Mouse (Mus musculus) R1 (cell line): ENCODE measurements at regions not wholly inside any gene's neighbourhood (a gene's known extent, or its start where the extent isn't known, plus 50 kb on each side); places are given as distances from the start of the nearest gene placed in this dataset.
"Not testable (repeated sequence)": the region's sequence is repeated elsewhere in the genome, so short reads cannot be mapped to it uniquely, and the experiment has no call there.

ENCODE experiments used
- DNase-seq: peaks from one replicate; pipeline ENCODE4 v3.0.0-alpha.2; 2018; ENCODE audit warnings: low read depth, low spot score

DNA sequence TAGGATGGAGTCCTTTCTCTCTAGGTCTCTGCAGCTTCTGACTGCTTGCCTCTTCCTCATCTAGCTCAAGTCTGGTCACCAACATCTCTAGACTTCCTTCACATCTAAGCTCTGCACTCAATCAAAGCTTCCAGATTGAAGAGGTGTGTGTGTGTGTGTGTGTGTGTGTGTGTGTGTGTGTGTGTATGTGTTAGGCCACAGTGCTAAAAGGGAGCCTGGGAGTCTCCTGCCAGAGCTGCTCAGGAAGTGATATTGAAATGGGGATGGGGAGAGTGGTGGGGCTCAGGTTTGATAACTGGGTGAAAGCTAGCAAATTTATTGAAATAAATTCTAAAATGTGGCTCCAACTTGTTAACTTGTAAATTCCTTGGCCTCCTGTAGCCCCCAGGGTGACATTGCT, 73.3 kb downstream of the Gm31371 start:
- DNase-seq, result not testable (repeated sequence)

DNA sequence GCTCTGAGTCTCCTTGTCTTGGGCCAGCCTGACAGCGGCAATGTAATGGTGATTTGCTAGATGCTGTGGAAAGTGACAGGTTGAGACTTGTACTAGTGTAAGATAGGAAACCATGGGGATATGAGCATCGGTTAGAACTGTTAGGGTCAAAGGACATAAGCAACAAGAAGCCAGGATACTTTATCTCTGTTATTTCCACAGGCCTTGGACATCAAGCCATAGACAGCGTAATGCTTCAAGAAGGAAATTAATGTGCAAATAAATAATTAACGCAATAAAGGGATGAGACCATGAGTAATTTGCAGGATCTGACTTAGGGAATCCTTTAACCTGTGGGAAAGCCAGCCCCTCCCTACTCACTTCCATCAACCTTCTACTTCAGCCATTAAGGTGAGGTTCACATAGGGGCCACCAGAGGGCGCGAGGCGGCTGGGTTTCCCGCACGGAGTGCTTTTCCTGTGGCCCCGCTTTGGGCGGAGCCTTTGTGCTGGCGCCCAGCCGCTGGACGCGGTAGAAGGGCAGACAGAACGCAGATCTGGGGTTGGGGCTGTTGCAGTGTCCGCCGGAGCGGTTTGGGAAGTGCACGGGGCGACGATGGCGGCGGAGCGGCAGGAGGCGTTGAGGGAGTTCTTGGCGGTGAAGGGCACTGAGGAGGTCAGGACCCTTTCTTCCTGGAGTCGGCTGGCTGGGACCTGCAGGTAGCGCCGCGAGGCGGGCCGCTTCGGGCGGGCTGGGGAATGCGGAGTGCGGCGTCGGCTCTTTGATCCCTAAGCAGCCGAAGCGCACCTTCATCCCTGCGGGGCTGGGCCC, 76.5 kb downstream of the Gm31371 start:
- peak; percentile 98 for DNase-seq

DNA sequence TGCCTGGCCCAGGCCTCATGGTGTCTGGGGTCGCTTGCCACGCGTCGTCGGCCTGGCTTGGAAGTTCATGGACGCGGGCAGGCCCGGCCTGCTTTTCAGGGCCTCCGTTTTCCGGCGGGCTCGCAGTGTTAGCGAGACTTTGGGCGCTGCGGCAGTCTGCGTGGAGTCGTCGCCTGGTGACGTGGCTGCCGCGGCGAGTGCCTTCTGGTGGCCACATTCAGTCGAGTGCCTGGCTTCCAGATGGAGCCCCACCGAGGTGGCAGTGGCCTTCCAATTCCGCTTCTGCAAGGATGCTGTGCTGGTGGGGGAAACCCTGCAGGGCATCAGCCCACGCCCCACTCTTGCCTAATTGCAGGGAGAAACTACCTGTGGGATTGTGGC, 77.1 kb downstream of the Gm31371 start:
- DNase-seq, result not testable (repeated sequence)

DNA sequence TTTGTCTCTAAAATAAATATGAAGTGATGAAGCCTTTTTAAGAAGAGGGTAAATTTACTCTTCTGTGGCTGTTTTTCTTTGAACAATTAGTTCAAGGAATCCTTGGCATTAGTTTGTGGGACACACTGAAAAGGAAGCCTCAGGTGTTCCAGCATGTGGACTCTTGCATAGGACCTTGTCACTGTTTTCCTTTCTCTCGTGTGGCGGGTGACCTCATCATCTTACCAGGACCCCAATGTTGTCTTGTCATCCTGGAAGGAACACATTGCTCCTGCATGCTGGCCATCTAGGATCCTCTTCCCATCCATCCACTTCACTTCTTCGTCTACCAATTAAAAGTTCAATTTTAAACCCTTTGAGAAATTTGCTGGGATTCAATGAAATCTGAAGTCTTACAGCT, 104.9 kb downstream of the Gm31371 start:
- DNase-seq, result peak; percentile 37

DNA sequence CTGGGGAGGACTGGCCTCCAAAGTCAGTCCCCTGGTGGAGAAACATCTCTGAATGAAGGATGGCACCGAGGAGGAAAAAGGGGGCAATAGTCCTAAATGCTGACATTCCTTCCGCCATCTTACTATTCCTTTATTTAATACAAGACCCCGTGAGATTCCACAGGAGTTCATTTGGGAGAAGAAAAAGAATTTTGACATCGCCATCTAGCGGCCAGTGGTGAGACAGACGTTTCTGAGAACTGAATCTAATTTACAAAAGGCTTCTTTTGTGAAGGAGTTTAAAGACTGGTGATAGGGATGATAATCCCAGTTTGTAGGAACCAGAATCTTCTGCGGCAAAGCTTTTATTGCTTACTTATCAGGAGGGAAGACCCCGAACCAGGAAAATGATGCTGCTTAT, 107.8 kb downstream of the Gm31371 start:
- peak; percentile 92 for DNase-seq

DNA sequence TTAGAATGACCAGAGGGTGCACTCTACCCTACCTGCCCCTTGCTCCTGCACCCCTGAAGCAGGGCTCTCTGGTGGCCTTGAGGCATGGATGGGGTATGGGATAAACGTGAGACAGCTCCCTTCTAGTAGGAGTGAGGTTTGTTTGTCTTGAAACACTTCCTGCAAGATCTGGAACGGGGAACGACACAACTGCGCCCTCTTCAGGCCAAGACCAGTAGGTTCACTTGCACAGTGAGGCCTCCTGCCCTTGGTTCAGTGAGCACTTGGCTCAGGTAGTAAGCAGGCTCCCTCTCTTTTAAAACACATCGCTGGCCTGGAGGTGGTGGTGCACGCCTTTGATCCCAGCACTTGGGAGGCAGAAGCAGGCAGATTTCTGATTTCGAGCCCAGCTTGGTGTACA, 110.1 kb downstream of the Gm31371 start:
- DNase-seq, result peak; percentile 94

DNA sequence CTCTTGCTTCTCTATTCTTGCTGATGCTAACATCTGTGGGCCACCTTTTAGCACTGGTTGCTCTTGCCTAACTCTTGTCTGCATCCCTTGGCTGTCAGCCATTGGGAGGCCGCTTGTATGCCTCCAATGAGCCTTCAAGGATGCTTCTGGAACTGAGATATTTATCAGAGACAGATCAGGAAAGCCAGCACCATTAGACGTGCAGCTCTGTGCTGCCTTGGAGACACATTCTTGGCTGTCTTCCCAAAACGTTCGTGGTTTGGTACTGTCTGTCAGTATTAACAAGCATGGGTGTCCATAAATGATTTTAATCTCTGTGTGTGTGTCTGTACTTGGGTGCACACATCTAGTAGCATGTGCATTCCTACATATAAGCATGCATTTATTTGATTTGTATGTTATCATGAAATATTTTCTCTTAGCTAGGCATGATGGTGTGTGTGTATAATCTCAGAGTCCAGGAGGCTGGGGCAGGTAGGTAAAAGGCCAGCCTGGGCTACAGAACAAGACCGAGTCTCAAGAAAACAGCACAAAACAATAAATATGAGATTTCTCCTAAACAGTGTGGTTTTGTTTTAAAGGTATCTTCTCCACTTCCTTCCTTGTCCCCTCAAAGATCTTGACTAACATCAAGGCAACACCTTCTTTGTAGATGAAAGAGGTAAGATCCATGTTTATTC, 111.4 kb downstream of the Gm31371 start:
- DNase-seq, result not testable (repeated sequence)

DNA sequence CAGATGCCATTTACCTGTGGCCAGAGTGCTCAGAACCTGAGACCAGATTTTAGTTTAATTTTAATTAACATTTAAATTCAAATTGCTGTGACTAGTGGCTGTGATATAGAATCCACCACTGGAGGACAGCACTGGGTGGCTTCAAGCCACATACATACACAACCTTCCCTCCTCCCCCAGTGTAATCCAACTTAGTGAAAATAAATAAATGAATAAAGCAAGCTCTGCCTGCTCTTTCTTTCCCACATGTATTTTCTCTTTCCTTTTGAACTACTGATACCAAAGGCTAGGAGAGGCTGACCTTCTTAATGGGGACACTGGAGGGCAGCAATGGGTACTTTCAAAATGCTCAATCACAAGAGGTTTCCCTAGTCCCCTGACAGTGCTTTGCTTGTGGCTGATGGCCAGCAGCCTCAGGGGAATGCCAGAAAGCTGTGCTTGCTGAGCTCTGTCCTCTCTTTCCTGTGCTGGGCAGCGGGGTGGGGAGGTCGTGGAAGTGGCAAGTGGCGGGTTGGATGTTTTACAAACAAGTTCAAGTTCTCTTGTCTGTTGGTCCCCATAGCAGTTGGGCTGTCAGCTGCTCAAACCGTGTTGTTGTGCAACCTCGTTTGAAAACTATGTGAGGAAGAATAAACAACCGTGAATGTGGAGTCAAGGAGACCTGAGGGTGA, 112.4 kb downstream of the Gm31371 start:
- DNase-seq, result not testable (repeated sequence)

DNA sequence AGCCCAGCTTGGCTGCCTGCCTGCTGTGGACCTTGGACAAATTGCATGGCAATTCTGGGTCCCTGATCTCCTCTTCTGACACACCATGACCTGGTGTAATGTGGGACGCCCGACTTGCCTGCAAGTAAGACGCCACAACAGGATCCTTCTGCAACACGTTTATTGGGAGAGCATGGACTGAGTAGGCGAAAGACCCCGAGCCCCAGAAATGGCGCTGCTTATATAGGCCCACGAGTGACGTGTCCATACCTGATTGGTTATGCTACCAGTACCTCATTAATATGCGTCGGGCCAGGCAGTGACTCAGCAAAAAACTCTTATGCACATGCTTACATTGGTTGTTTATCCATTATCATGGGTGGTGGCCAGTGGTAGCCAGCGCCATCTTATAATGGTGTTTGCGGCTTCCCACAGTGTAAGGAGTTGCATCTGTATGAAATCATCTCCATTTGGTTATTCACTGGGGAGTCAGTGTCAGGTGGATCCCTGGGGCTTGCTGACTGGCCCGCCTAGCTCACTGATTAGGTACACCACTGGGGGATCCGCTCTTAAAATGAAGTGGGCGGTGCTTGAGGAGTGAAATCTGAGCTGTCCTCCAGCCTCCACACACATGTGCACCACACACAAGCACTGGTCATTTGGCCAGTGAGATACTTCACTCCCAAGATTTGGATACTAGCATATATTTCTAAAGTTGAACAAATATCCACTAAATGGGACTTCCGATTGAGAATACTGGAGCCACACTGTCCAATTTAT, 113.1 kb downstream of the Gm31371 start:
- not testable (repeated sequence) for DNase-seq

DNA sequence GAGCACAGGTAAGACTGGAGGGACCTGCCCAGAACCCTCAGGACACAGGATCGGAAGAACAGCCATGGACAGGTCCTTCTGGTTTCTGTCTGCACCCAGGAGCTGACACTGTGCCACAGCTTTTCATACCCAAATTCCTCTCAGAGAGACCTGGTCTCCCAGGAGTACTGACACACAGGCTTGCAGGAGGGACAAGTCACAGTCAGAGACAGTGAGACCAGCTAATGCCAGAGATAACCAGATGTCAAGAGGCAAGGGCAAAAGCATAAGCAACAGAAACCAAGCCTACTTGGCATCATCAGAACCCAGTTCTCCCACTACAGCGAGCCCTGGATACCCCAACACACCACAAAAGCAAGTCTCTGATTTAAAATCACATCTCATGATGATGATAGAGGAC, 122.3 kb downstream of the Gm31371 start:
- DNase-seq, result not testable (repeated sequence)

DNA sequence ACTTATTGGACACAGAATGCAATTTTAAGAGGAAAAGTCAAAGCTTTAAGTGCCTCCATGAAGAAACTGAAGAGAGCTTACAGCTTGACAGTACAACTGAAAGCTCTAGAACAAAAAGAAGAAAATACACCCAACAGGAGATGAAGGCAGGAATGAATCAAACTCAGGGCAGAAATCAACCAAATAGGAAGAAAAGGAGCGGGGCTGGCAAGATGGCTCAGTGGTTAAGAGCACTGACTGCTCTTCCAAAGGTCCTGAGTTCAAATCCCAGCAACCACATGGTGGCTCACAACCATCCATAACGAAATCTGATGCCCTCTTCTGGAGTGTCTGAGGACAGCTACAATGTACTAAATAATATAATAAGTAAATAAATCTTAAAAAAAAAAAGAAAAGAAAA, 124.8 kb downstream of the Gm31371 start:
- not testable (repeated sequence) for DNase-seq

DNA sequence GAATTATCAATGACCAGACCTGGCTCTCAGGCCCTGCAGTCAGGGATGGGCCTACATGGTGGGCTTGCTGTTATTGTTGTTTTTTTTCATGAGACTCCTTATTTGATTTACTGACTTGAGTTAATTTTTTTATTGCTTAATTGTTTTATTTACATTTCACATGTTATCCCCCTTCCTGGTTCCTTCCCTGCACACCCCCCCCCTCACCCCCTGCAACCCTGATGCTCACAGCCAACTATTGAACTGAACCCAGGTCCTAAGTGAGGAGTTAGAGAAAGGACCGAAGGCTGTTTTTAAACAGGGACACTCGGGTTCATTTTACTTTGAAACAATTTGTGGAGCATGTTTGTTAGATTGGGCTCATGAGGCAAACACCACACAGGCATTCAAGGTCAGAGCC, 126.9 kb downstream of the Gm31371 start:
- DNase-seq, result not testable (repeated sequence)

DNA sequence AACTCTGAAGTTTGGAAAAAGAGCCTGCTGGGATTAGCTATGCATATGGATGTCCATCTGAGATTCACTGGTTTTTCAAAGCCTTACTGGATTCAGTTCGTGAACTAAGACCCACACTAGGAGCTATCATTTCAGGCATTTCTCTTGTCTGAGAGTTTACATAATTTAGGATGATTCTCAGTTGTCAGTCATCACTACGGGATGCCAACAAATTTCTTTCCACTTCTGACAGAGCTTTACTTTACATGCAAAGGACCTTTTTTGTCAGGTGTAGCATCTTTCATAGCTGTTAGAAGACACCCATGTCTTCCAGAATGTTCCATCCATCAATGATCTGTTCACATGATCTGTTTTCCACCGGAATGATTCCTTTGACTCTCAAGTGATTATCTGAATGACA, 154.4 kb downstream of the Gm31371 start:
- peak; percentile 0 for DNase-seq

DNA sequence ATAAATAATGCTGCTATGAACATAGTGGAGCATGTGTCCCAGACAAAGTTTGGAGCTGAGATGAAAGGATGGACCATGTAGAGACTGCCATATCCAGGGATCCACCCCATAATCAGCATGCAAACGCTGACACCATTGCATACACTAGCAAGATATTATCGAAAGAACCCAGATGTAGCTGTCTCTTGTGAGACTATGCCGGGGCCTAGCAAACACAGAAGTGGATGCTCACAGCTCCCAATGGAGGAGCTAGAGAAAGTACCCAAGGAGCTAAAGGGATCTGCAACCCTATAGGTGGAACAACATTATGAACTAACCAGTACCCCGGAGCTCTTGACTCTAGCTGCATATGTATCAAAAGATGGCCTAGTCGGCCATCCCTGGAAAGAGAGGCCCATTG, 194.9 kb downstream of the Gm31371 start:
- not testable (repeated sequence) for DNase-seq

DNA sequence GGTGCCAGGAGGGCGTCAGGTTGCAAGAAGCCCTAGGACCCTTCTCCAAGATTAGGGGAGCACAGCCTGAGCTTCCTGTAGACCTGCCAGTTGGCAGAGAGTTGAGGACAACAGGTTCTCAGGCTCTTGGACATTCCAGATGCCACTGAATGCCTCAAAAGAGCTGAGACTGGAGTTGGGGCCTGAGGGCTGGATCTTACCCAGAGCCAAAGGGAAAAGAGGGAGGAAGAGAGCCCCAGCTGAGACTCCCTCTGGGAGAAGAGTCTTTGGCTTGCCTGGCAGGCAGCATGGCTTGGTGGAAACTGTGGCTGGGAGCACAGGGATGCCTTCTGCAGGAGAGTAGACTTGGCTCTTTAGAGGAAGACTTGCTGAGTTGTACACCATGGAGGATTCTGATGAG, 197.0 kb downstream of the Gm31371 start:
- peak; percentile 6 for DNase-seq

DNA sequence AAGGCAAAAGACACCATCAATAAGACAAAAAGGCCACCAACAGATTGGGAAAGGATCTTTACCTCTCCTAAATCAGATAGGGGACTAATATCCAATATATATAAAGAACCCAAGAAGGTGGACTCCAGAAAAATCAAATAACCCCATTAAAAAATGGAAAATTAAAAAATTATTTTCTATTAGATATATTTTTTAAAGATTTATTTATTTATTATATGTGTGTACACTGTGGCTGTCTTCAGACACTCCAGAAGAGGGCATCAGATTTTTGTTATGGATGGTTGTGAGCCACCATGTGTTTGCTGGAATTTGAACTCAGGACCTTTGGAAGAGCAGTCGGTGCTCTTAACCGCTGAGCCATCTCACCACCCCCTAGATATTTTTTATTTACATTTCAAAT, 199.2 kb downstream of the Gm31371 start:
- not testable (repeated sequence) for DNase-seq

DNA sequence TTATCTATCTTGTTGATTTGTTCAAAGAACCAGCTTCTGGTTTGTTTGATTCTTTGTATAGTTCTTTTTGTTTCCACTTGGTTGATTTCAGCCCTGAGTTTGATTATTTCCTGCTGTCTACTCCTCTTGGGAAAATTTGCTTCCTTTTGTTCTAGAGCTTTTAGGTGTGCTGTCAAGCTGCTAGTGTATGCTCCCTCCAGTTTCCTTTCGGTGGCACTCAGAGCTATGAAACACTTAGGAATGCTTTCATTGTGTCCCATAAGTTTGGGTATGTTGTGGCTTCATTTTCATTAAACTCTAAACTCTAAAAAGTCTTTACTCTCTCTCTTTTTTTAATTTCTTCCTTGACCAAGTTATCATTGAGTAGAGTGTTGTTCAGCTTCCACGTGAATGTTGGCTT, 204.0 kb downstream of the Gm31371 start:
- DNase-seq, result not testable (repeated sequence)

DNA sequence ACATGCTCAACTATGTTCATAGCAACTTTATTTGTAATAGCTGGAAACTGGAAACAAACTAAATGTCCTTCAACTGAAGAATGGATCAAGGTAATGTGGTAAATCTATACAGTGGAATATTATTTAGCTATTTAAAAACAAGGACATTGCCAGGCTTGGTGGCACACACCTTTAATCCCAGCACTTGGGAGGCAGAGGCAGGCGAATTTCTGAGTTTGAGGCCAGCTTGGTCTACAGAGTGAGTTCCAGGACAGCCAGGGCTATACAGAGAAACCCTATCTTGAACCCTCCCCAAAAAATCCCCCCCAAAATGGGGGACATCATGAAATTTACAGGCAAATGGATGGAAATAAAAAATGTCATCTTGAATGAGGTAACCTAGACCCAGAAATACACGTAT, 213.6 kb downstream of the Gm31371 start:
- DNase-seq, result not testable (repeated sequence)

DNA sequence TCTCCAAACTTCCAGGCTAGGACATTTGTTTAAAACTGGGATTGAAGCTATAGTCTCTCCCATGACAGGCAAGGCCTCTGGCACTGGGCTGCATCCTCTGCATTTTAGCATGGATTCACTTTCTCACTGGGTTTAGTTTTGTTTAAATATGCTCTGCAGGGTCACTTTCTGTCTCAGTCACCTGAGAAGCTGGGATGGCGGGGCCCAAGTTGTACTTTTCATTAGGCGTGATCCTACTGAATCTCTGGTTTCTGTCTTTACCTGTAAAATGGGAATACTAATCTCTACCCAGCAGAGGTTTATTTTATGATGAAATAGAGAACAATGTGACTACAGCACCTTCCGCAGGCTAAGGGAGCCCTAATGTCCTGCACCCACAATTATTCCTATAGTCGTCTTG, 216.4 kb downstream of the Gm31371 start:
- peak; percentile 4 for DNase-seq

DNA sequence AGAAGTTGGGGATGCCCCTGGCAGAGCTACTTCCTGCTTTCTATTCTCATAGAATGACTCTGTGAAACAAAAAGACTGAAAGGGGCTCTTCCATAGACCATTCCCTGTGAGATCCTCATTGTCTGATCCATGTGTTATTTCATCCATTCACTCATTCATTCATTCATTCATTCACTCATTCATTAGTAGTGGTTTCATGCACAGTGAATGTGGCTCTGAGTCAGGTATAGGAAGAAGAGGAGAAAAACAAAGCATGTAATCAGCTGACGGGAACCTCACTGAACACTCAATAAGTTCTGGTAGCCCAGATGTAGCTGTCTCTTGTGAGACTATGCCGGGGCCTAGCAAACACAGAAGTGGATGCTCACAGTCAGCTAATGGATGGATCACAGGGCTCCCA, 217.0 kb downstream of the Gm31371 start:
- not testable (repeated sequence) for DNase-seq

DNA sequence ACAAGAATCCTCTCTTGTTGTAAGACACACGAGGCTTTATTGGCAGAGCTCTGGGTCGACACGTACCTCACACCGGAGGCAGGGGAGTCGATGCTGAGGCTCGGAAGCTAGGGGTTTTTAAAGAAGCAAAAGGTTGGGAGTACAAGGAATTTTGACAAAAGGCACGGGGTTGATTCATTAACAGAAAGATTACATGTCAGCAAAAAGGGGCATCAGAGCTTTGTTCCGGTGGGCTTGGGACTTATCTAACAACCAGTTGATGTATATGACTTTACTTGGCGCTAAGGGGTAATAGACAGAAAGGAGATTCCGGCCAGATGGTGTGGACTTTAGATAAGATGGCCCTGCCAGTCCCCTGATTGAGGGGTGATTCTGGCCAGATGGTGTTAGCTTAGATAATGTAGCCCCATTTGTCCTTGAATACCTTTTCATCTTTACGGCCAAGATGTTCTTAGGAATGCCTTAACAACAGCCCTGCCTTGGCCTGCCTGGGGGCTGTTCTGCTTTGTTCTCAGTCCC, 218.3 kb downstream of the Gm31371 start:
- peak; percentile 64 for DNase-seq
